In the genomic region with DNA sequence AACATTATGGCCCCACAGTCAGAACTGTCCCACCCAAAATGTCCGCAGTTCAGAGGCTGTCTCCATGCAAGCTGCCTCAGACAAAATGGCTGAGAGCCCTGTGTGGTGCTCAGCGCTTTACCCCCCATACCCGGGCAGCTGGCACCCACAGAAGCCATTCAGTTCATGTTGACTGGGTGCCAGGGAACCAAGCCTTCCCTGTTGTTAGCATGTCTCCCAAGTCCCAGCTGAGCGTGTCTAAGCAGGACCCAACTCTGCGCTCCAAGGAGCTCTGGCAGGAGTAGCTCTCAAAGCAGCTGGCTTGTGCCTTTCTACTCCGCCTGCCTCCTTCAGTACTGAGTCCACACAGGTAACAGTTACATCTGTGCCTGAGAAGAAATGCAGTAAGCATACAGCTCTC, we compare ENCODE assay signal across 19 mouse cellular contexts. TPM values are rescaled to one million over a fixed set of nuclear protein-coding genes. Genes with fewer than 3 reads are reported as not detected.
DNase-seq lines count a peak whose midpoint lies in the region; ATAC-seq and TF ChIP-seq lines count a peak whose summit lies in the region.
"Had no signal": no experiment of that assay in that cellular context is flagged by ENCODE, and none has a peak within 500 bp of the region (broad histone marks: within the 10 kb centered on the region; RNA-seq: fewer than 3 reads in every experiment).

No protein-coding gene starts in this region.

- TF ChIP-seq EP300 in stomach, postnatal 0 days (optimal IDR thresholded peaks at IDR 0.05): no peak

- H3K9ac ChIP-seq in forebrain, embryonic 15.5 days (replicated peaks): no peak overlapping the region
- H3K9ac ChIP-seq in stomach, postnatal 0 days (ENCODE audit: low read length): no peak overlapping the region
- H3K9ac ChIP-seq: hindbrain, embryonic 13.5 days; kidney, embryonic 15.5 days; liver, embryonic 14.5 days; lung, embryonic 15.5 days had no signal

- no peak overlapping the region for H3K4me2 ChIP-seq in forebrain, embryonic 15.5 days (replicated peaks)
- H3K4me2 ChIP-seq in stomach, postnatal 0 days (replicated peaks; ENCODE audit: low read depth): no peak overlapping the region
- H3K4me2 ChIP-seq: heart, embryonic 11.5 days; hindbrain, embryonic 13.5 days; kidney, embryonic 15.5 days; lung, embryonic 15.5 days had no signal

- no peak overlapping the region for H3K4me3 ChIP-seq in forebrain, embryonic 15.5 days
- H3K4me3 ChIP-seq in forebrain, embryonic 10.5 days: no peak overlapping the region
- H3K4me3 ChIP-seq in layer of hippocampus, adult 2 months: no peak overlapping the region
- no peak overlapping the region for H3K4me3 ChIP-seq in stomach, postnatal 0 days (ENCODE audit: low read depth, low read length)
- H3K4me3 ChIP-seq: erythroblast, embryonic 14.5 days; hindbrain, embryonic 13.5 days; kidney, embryonic 15.5 days; lung, embryonic 15.5 days had no signal

- H3K9me3 ChIP-seq in forebrain, embryonic 15.5 days: no peaks in the 10 kb centered on the region
- no peaks in the 10 kb centered on the region for H3K9me3 ChIP-seq in forebrain, embryonic 10.5 days
- no peaks in the 10 kb centered on the region for H3K9me3 ChIP-seq in stomach, postnatal 0 days (ENCODE audit: control insufficient read depth, low read length)
- H3K9me3 ChIP-seq: hindbrain, embryonic 13.5 days; lung, embryonic 15.5 days had no signal

- H3K27ac ChIP-seq in forebrain, embryonic 15.5 days (replicated peaks): no peak overlapping the region
- H3K27ac ChIP-seq in forebrain, embryonic 10.5 days: no peak overlapping the region
- peak overlapping the region; percentile 64 for H3K27ac ChIP-seq in layer of hippocampus, adult 2 months
- no peak overlapping the region for H3K27ac ChIP-seq in stomach, postnatal 0 days (replicated peaks)
- H3K27ac ChIP-seq: hindbrain, embryonic 13.5 days; kidney, embryonic 15.5 days; liver, embryonic 14.5 days; lung, embryonic 15.5 days had no signal

- H3K27me3 ChIP-seq in forebrain, embryonic 15.5 days: no peaks in the 10 kb centered on the region
- no peaks in the 10 kb centered on the region for H3K27me3 ChIP-seq in forebrain, embryonic 10.5 days (ENCODE audit: poor library complexity, severe bottlenecking)
- H3K27me3 ChIP-seq in stomach, postnatal 0 days (ENCODE audit: control insufficient read depth, insufficient read depth, low read length): no peaks in the 10 kb centered on the region
- H3K27me3 ChIP-seq: hindbrain, embryonic 13.5 days; kidney, embryonic 15.5 days; lung, embryonic 15.5 days had no signal

- peaks cover 7% of the 10 kb centered on the region for H3K4me1 ChIP-seq in forebrain, embryonic 15.5 days
- no peaks in the 10 kb centered on the region; the same call in 1 of the 2 replicates for H3K4me1 ChIP-seq in forebrain, embryonic 10.5 days
- no peaks in the 10 kb centered on the region for H3K4me1 ChIP-seq in stomach, postnatal 0 days (replicated peaks; ENCODE audit: control insufficient read depth, insufficient read depth)
- H3K4me1 ChIP-seq: kidney, embryonic 15.5 days; lung, embryonic 15.5 days had no signal

- no peak for DNase-seq in forebrain, embryonic 10.5 days (ENCODE audit: extremely low spot score, low spot score)
- peak in 1 of 2 experiments; percentile 53 for DNase-seq in layer of hippocampus, adult 2 months (ENCODE audit: low spot score in 2 of 2)
- no peak for DNase-seq in layer of hippocampus, postnatal 36 days
- peak; percentile 5 for DNase-seq in thymus, postnatal 4 days
- no peak for DNase-seq in thymus, postnatal 10 days (ENCODE audit: low spot score in 2 of 2)
- DNase-seq in stomach, postnatal 0 days (ENCODE audit: low spot score): no peak
- no peak for DNase-seq in Muller cell, postnatal 12 days (ENCODE audit: inconsistent ontology term)
- DNase-seq: cerebellum, adult 11 months; heart, postnatal 10 days; kidney, postnatal 4 days; lung, postnatal 4 days had no signal

- ATAC-seq in forebrain, embryonic 15.5 days (replicated peaks): peak; percentile 60
- ATAC-seq in stomach, postnatal 0 days (ENCODE audit: low FRiP score, low TSS enrichment): peak; percentile 29; the same call in 1 of the 2 replicates
- ATAC-seq: intestine, postnatal 0 days had no signal

- peaks cover 44% of the 10 kb centered on the region for H3K36me3 ChIP-seq in forebrain, embryonic 15.5 days
- H3K36me3 ChIP-seq in forebrain, embryonic 10.5 days (replicated peaks): peaks cover 77% of the 10 kb centered on the region
- peaks cover 7% of the 10 kb centered on the region for H3K36me3 ChIP-seq in stomach, postnatal 0 days (ENCODE audit: control insufficient read depth, insufficient read depth, low read length)

- 67% methylated on average over 6 of the region's 6 CpGs for WGBS in forebrain, embryonic 15.5 days
- 91% methylated on average over 6 of the region's 6 CpGs for WGBS in forebrain, embryonic 10.5 days
- 69% methylated on average over 6 of the region's 6 CpGs for WGBS in stomach, postnatal 0 days

- no peak for TF ChIP-seq CTCF in layer of hippocampus, adult 2 months (conservative IDR thresholded peaks at IDR 0.05)
- no peak for TF ChIP-seq CTCF in stomach, postnatal 0 days (IDR thresholded peaks at IDR 0.05; ENCODE audit: low read depth)

RNA-seq across cellular contexts. Expression of a gene that starts 34.9 kb away (rescaled TPM):
- 11.4 and 12.0 TPM in 2 replicates for polyA plus RNA-seq in forebrain, embryonic 15.5 days (2015; fragmentation: Nextera tagmentation; extraction: Ambion mirVana)
- polyA plus RNA-seq in forebrain, embryonic 10.5 days (2016; fragmentation: Nextera tagmentation; extraction: Ambion mirVana): 12.4 and 14.8 TPM in 2 replicates
- total RNA-seq in layer of hippocampus, adult 2 months (2021): 10 to 100 TPM; 29.8 to 30.7 TPM
- 10 to 100 TPM; 28.9 to 32.6 TPM for total RNA-seq in layer of hippocampus, postnatal 36 days (2021)
- 5.2 and 7.3 TPM in 2 replicates for polyA plus RNA-seq in stomach, postnatal 0 days (2015; fragmentation: Nextera tagmentation; extraction: Ambion mirVana)
